Mouse (Mus musculus): ENCODE measurements around the gene Jmjd1c. TPM values are rescaled to one million over a fixed set of nuclear protein-coding genes. Genes with fewer than 3 reads are reported as not detected.

The Jmjd1c gene
- total RNA-seq, 2 experiments from 2014 or later: 86.0 to 101 TPM

DNA sequence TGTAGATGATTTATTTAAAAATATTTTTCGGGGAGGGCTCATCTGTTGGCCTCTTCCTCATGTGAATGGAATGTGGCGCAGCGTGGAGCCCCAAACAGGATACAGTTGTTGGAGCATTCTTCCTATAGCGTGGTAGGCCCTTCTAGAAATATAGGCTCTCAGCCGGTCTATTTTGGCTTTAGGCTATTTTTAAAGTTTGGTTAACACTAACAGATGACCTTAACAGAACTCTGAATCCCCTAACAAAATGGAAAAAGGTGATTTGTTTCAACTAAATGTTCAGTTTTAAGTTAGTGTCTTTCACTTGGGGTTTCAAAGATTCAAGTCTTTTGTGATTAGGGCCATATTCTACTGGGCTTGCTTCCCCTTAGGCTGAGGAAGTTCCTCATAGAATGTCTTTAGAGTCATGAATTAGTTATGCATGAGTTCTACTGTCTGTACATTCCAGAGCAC lies 91.1 kb downstream of the Jmjd1c start:
- DNase-seq (ENCODE audit: low spot score in 2 of 2): no peak

DNA sequence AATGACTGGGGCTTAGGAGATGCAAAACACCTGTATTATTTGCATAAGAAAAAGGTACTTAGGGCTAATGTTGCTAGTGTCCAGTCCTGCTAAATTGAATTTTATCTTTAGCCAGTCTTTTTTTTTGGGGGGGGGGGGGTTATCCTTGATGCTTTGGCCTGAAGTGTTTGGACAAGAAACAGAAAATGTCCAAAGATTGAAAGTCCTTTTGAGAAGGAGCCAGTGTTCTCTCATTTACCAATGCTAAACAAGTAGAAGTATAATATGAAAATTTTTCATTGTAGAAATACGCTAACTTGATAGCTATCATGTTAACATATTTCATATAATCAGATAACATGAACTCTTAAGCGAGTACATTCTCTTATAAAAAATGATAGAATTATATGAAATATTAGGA lies 92.0 kb downstream of the Jmjd1c start:
- no peak for DNase-seq (ENCODE audit: low spot score in 2 of 2)

GRCm38 (mm10) chr10:67189057-67189456 lies 93.1 kb downstream of the Jmjd1c start:
- DNase-seq (ENCODE audit: low spot score in 2 of 2): no peak

- DNase-seq (ENCODE audit: low spot score in 2 of 2): peak; percentile 25 to 52
Measured at GRCm38 (mm10) chr10:67190261-67190660, 94.3 kb downstream of the Jmjd1c start.

- no peak for DNase-seq (ENCODE audit: low spot score in 2 of 2)
Measured at GRCm38 (mm10) chr10:67192366-67192765, 96.4 kb downstream of the Jmjd1c start.

DNA sequence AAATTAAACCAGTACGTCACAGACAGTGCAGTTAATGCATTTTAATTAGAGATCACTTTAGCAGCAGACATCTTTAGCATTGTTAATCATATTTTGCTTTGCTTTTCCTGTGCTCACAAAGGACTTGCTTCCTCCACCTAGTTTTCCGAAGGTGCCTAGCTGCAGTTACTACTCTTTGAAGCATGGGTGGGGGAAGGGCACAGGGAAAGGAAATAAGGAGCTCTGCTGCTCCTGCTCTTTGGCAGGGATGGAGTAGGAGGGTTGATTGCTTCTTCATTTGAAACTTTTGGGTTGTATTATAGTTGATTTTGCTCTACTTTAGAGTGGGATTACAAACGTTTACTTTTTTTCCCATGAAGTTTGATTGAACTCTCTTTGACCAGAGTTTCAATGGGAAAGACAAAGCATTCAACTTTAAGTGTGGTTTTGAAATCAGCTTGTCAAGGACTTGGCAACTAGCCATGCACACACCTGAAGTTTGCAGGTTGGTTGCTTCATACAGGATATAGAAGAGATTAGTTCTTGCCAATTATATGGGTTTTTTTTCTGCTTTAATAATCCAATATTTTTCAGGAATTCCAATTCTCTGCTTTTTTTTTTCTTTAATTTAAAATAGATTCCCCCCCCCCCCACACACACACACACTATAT lies 97.2 kb downstream of the Jmjd1c start:
- no peak for DNase-seq (ENCODE audit: low spot score in 2 of 2)

DNA sequence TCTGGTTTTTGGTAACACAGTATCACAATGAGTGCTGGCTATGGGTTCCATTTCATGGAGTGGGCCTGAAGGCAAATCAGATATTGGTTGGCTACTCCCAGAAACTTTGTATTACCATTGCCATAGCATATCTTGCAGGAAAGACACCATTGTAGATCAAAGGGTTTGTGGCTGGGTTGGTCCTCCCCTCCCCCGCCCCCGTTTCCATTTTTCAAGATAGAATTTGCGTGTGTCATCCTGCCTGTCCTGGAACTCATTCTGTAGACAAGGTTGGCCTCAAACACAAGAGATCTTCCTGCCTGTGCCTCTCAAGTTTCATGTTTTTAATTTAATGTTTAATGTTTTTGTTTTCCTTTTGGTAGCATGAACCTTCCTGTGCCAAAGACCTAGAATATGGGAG lies 98.1 kb downstream of the Jmjd1c start:
- DNase-seq (ENCODE audit: low spot score in 2 of 2): no peak

DNA sequence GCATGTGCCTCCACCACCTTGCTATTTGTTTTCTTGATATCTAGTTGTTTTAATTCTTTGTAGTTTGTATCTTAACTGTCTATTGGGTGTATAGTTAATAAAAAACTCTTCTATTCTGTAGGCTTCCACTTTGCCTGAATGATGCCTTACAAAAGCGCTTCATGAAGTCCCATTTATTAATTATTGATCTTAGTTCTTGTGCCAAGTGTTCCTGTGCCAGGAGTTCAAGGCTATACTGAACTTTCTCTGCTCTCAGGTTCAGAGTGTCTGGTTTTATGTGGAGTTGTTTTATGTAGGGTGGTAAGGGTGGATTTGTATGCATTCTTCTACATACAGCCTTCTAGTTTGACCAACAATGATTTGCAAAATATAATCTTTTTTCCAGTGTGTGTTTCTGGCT lies 99.7 kb downstream of the Jmjd1c start:
- no peak for DNase-seq (ENCODE audit: low spot score in 2 of 2)

DNA sequence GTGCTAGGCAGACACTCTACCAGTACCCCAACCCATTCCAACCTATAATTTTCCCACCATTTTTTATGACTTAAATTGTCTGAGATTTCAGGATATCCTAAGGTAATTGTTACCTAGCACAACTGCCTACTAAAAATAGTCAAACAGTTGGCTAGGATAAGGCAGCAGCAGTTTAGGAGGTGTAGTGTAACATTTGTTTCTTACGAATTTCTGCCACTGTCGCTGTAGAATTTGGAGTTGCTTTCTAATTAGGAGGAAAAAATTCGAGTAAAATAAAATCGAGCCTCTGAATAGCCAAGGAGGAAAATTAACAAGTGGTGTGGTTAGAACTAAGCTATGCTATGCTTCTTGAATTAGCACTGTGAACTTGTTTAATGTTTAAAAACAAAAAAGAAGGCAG lies 101.3 kb downstream of the Jmjd1c start:
- no peak for DNase-seq (ENCODE audit: low spot score in 2 of 2)

DNA sequence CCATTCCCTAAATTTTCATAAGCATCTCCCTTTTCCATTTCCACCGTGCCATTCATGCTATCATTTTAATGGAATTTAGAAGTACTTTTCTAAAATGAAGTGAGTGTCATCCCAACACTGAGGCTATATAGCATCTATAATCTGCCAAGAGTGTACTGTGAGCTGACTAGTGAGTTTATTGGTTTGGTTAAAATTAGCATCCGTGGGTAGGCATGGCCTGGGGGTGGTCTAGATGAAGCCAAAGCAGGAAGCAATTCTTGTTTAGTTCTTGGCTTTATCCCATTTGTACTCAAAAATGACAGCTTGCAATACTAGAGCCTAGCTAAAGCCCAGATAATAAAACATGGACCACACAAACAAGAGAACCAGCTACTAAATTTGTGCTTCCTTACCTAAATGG lies 101.9 kb downstream of the Jmjd1c start:
- DNase-seq (ENCODE audit: low spot score in 2 of 2): peak in 1 of 2 experiments; percentile 46

DNA sequence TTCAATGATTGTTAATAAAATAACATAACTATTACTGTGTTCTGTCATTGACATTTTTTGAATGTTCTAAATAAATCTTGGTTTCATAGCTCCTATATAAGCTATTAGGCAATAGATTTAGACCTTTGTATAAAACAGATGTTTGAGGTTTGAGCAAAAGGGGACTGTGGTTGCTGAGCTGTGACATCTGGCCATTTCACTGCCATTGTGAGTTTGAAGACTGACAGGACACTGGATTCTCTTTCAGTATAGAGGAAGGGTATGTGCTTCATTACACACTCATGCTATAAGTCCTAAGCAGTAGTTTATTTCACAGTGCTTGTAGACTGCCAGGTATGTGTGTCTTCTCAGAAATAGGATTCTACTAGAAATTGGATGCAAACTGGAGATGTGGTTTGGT lies 105.8 kb downstream of the Jmjd1c start:
- DNase-seq (ENCODE audit: low spot score in 2 of 2): no peak

- DNase-seq (ENCODE audit: low spot score in 2 of 2): no peak
Measured at GRCm38 (mm10) chr10:67202470-67202869, 106.5 kb downstream of the Jmjd1c start.

DNA sequence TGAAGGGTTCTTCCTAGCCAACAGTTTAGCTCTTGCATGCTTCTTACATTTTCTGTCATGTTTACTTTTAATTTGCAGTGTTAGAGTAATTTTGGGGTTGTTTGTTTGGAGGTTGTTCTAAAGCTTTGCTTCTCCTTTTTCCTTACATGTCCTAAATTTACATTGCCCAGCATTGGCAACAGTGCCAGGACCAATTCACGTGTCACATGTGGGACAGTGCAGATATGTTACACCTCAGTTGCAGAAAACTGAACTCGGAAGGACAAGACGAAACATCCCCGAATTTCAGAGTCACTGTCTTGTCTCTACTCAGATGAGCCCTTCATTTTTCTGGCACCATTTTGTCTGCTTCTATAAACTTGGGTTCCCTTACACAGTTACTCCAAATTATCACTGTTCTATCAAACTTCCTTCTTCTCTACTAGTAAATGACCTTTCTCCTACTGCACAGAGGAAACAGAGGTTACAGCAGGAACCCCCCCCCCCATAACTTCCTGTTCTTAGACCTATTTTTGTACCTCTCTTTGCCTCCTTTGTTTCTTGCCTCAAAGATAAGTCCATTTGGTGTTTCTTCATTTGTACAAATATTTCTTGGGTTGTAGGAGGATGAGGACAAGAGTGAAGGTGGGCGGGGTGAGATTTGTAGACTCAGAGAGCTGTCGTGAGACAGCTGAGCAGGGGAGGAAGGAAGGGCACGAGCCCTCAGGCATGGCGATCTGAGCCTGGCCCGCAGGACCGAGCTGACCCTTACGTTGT lies 108.9 kb downstream of the Jmjd1c start:
- no peak for DNase-seq (ENCODE audit: low spot score in 2 of 2)

DNA sequence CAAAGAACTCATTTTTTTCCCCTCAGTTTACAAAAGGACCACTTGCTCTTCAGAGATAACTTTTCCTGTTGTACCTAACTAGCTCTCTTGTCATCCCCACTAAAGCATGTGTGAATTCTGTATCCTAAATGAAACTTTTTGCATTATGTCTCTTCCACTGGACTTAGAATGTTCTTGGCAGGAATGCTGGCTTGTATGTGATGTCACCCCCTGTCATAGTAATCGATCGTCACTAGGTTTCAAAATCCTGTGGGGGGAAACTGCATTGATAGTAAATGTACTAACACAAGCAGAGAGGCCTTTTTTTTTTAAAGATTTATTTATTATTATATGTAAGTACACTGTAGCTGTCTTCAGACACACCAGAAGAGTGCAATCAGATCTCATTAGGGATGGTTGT lies 112.0 kb downstream of the Jmjd1c start:
- no peak for DNase-seq (ENCODE audit: low spot score in 2 of 2)

DNA sequence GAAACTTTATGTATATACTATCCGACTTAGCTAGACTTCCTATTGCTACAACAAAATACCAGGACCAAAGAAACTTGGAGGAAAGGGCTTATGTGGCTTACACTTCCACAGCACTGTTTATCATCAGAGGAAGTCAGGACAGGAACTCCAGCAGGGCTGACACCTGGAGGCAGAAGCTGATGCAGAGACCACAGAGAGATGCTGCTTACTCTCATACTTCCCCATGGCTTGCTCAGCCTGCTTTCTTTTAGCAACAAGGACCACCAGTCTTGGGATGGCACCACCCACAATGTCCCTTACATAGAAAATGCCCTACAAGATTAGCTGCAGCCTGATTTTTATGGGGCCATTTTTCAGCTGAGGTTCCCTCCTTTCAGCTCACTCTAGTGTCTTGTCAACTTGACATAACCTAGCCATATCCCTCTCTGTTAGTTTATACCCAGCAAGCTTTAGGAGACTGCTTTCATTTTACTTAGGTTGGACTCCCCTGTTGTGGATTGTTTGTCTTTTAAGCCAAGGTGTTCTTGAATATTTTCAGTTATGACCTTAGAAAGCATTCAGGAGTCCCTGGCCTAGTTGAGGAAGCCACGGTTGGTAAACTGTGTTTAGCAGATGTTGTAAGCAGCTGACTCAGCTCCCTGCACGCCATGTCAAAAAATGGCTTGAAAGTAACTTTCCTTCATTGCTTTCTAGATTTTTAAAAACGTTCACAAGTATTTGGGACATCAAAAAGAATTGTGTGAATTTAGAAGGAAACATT lies 114.2 kb downstream of the Jmjd1c start:
- DNase-seq (ENCODE audit: low spot score in 2 of 2): no peak

- DNase-seq (ENCODE audit: low spot score in 2 of 2): no peak
Measured at GRCm38 (mm10) chr10:67212031-67212430, 116.1 kb downstream of the Jmjd1c start.

DNA sequence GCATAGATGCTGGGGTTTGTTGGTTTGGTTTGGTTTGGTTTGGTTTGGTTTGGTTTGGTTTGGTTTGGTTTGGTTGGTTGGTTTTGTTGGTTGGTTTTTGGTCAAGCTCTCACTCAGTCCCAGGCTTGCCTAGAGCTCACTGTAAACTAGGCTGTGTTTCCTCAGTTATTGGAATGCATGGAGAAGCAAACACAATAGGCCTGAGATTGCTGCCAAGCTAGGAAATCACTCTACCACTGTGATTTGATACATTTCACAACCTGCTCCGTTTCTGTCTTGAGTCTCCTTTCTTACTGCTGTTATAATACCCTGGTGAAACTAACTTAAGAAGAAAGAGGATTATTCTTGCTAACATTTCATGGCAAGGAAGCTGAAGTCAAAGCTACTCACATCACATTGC lies 117.8 kb downstream of the Jmjd1c start:
- DNase-seq (ENCODE audit: low spot score in 2 of 2): no peak

DNA sequence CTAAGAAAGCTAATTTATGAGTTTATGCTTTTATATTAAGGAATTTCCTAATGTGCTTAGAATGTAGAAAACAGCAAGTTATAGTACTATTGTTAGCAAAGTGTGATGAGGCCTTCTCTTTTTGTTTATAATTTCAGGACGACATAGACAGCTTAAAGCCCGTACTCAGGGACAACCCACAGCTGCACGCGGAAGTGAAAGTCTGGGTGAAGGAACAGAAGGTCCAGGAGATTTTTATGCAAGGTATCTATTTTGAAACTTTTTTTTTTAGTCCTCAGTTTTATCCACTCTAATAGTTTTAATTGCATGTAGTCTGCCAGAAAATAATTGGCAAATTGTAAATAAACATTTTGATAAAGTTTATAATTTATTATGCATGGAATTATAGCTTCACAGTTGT lies 119.2 kb downstream of the Jmjd1c start:
- DNase-seq (ENCODE audit: low spot score in 2 of 2): no peak

DNA sequence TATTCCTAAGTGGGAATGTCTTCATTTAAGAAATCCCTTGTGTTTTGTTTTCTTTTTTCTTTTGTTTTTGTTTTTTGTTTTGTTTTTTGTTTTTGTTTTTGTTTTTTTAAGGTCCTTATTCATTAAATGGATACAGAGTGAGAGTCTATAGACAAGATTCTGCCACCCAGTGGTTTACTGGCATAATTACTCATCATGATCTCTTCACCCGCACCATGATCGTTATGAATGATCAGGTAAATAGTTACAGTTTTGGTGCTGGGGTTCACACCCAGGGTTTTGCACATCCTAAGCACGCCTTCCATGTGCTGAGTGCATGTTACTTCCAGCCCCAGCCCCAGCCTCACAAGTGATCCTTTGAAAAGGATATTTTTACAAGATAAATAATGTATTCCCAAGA lies 120.9 kb downstream of the Jmjd1c start:
- DNase-seq (ENCODE audit: low spot score in 2 of 2): no peak

DNA sequence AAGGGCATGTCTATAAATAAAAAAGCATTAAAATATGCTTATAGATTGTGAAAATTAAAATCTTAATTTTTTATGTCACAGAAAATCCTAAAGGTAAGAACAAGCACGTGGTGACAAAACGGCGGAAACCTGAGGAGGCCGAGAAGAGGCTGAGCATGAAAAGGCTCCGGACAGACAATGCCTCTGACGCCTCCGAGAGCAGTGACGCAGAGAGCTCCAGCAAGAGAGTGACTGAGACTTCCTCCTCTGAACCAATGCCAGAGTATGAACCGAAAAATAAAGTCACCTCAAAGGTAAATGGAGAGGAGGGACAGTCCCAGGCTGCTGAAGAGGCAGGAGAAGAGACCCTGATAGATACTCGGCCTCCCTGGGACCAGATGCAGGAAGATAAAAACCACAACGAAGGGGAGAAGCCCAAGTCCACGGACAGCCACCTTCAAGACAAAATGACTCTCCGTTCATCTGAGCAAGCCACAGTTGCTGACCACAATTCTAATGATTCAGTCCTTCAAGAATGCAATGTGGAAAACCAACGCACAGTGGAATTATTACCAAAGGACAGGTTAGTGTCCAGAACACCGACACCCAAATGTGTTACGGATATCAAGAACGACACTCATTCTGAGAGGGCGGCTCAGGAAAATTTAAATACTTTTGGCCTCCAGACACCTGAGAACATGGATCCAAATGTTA lies 123.1 kb downstream of the Jmjd1c start:
- DNase-seq (ENCODE audit: low spot score in 2 of 2): no peak

- no peak for DNase-seq (ENCODE audit: low spot score in 2 of 2)
Measured at GRCm38 (mm10) chr10:67220251-67220650, 124.3 kb downstream of the Jmjd1c start.

- no peak for DNase-seq (ENCODE audit: low spot score in 2 of 2)
Measured at GRCm38 (mm10) chr10:67221284-67221683, 125.4 kb downstream of the Jmjd1c start.
